Mouse (Mus musculus) E14TG2a.4 (cell line): ENCODE measurements around the gene Lyar.

Experiments
- CTCF ChIP-seq: conservative IDR thresholded peaks from 2 replicates; pipeline ENCODE4 v1.5.1; 2014; ENCODE audit warnings: low read length
- NANOG ChIP-seq: IDR thresholded peaks from 2 replicates; pipeline ENCODE4 v1.6.1; 2014; ENCODE audit warnings: borderline replicate concordance, low read length, mixed read lengths
- POU5F1 ChIP-seq: IDR thresholded peaks from 2 replicates; pipeline ENCODE4 v1.6.1; 2014; ENCODE audit warnings: low read length, borderline replicate concordance

- TF ChIP-seq CTCF (no peak), POU5F1 (no peak), NANOG (no peak)
Observed at GRCm38 (mm10) chr5:38173766-38174165, 46.5 kb upstream of the Lyar start.
